8 mouse cellular contexts compared by ENCODE assay signal in the genomic region with DNA sequence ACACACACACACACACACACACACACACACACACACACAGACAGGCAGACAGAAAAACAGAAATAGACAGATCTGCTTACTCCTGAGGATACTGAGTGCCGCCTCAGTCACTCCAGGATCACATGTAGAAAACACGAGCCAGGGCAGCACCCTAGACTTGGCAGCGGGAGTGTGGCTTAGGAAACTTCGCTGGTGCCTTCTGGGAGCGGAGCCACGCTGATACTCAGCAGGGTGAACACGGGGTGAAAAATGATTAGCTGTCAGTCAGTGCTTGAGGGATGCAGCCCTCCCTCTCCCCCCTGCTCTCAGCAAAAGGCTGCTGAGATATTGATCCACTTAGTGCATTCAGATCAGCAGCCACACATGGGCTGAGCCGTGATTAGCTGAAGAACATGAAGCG.
A peak's percentile ranks its signal among the peaks of the same experiment; 100 is the strongest.
DNase-seq lines count a peak whose midpoint lies in the region; ATAC-seq and TF ChIP-seq lines count a peak whose summit lies in the region.
"Had no signal": no experiment of that assay in that cellular context is flagged by ENCODE, and none has a peak within 500 bp of the region (broad histone marks: within the 10 kb centered on the region; RNA-seq: fewer than 3 reads in every experiment).

No protein-coding gene starts in this region.

- peak; percentile 7 to 29 for DNase-seq in kidney, postnatal 36 days
- peak; percentile 71 for DNase-seq in brain, embryonic 14.5 days (ENCODE audit: low read depth)
- peak; percentile 52 for DNase-seq in heart, adult 8-10 months (ENCODE audit: low spot score)
- DNase-seq in liver, embryonic 11.5 days (ENCODE audit: low spot score) = no peak

- no peak for TF ChIP-seq POLR2A in brain, embryonic 14.5 days (IDR thresholded peaks at IDR 0.05; ENCODE audit: borderline replicate concordance, extremely low read depth, insufficient read depth, insufficient read length, poor library complexity, severe bottlenecking)

- no peak overlapping the region for H3K27ac ChIP-seq in kidney, embryonic 16.5 days (ENCODE audit: low read length)
- 0 out of 2 replicates have a peak overlapping the region, but pooled peaks have one; percentile 9 for H3K27ac ChIP-seq in midbrain, embryonic 13.5 days
- H3K27ac ChIP-seq in liver, embryonic 11.5 days (ENCODE audit: low read depth, low read length) = no peak overlapping the region
- H3K27ac ChIP-seq: kidney, postnatal 0 days had no signal

- TF ChIP-seq CTCF in brain, embryonic 14.5 days (IDR thresholded peaks at IDR 0.05; ENCODE audit: borderline replicate concordance, extremely low read depth, insufficient read depth, insufficient read length) = no peak

- no peak overlapping the region for H3K9ac ChIP-seq in kidney, embryonic 16.5 days (replicated peaks; ENCODE audit: low read length)
- H3K9ac ChIP-seq in midbrain, embryonic 13.5 days (replicated peaks) = no peak overlapping the region
- no peak overlapping the region for H3K9ac ChIP-seq in liver, embryonic 11.5 days (ENCODE audit: low read depth, low read length)

- H3K4me1 ChIP-seq in kidney, embryonic 16.5 days (ENCODE audit: insufficient read depth, low read length) = peaks cover 42% of the 10 kb centered on the region
- peaks cover 65% of the 10 kb centered on the region for H3K4me1 ChIP-seq in midbrain, embryonic 13.5 days (replicated peaks)
- H3K4me1 ChIP-seq in liver, embryonic 11.5 days (replicated peaks; ENCODE audit: control insufficient read depth, insufficient read depth, low read length) = peaks cover 3% of the 10 kb centered on the region; the same call in 1 of the 2 replicates

- WGBS in kidney, embryonic 16.5 days = 76% methylated on average over 9 of the region's 9 CpGs
- WGBS in midbrain, embryonic 13.5 days = 57% methylated on average over 9 of the region's 9 CpGs
- 53% methylated on average over 9 of the region's 9 CpGs for WGBS in liver, embryonic 11.5 days

- no peaks in the 10 kb centered on the region for H3K36me3 ChIP-seq in kidney, embryonic 16.5 days (ENCODE audit: insufficient read depth, low read length)
- H3K36me3 ChIP-seq in midbrain, embryonic 13.5 days = no peaks in the 10 kb centered on the region
- no peaks in the 10 kb centered on the region for H3K36me3 ChIP-seq in liver, embryonic 11.5 days (ENCODE audit: control insufficient read depth, insufficient read depth, low read length)

- ATAC-seq in kidney, embryonic 16.5 days (ENCODE audit: low FRiP score, low TSS enrichment) = no peak
- no peak for ATAC-seq in midbrain, embryonic 13.5 days
- ATAC-seq in liver, embryonic 11.5 days (replicated peaks; ENCODE audit: low FRiP score) = no peak
- ATAC-seq in activated CD4-positive, CD25-positive, alpha-beta regulatory T cell, adult 4 months = no peak

- no peak overlapping the region for H3K4me3 ChIP-seq in kidney, embryonic 16.5 days (ENCODE audit: low read length)
- no peak overlapping the region for H3K4me3 ChIP-seq in midbrain, embryonic 13.5 days (replicated peaks)
- no peak overlapping the region for H3K4me3 ChIP-seq in liver, embryonic 11.5 days (ENCODE audit: low read depth, low read length)

- no peaks in the 10 kb centered on the region for H3K9me3 ChIP-seq in kidney, embryonic 16.5 days (ENCODE audit: low read length)
- no peaks in the 10 kb centered on the region for H3K9me3 ChIP-seq in midbrain, embryonic 13.5 days
- H3K9me3 ChIP-seq in liver, embryonic 11.5 days (ENCODE audit: control insufficient read depth, low read length) = no peaks in the 10 kb centered on the region

- 0 out of 2 replicates have a peak, but pooled peaks cover 3% of the 10 kb centered on the region for H3K27me3 ChIP-seq in kidney, embryonic 16.5 days (ENCODE audit: insufficient read depth, low read length)
- no peaks in the 10 kb centered on the region for H3K27me3 ChIP-seq in midbrain, embryonic 13.5 days
- no peaks in the 10 kb centered on the region for H3K27me3 ChIP-seq in liver, embryonic 11.5 days (replicated peaks; ENCODE audit: control insufficient read depth, insufficient read depth, low read length)

- H3K4me2 ChIP-seq in kidney, embryonic 16.5 days (replicated peaks; ENCODE audit: low read depth, low read length) = no peak overlapping the region
- no peak overlapping the region for H3K4me2 ChIP-seq in midbrain, embryonic 13.5 days (replicated peaks)
- no peak overlapping the region for H3K4me2 ChIP-seq in liver, embryonic 11.5 days
